In genomic region chr1:87035532-87036161, GRCm38 (mm10) we compare ENCODE assay signal across 9 mouse cellular contexts. TPM values are rescaled to one million over a fixed set of nuclear protein-coding genes. Genes with fewer than 3 reads are reported as not detected.
DNase-seq lines count a peak whose midpoint lies in the region; ATAC-seq lines count a peak whose summit lies in the region.
"Had no signal": no experiment of that assay in that cellular context is flagged by ENCODE, and none has a peak within 500 bp of the region (broad histone marks: within the 10 kb centered on the region; RNA-seq: fewer than 3 reads in every experiment).

No protein-coding gene starts in this region.

- H3K9me3 ChIP-seq in forebrain, embryonic 13.5 days (replicated peaks), result no peaks in the 10 kb centered on the region
- H3K9me3 ChIP-seq in hindbrain, embryonic 10.5 days, result no peaks in the 10 kb centered on the region
- no peaks in the 10 kb centered on the region for H3K9me3 ChIP-seq in limb, embryonic 12.5 days
- H3K9me3 ChIP-seq in midbrain, embryonic 14.5 days (ENCODE audit: control insufficient read depth, low read length), result no peaks in the 10 kb centered on the region

- H3K9ac ChIP-seq in forebrain, embryonic 13.5 days, result peak overlapping the region; percentile 30; the same call in 1 of the 2 replicates
- H3K9ac ChIP-seq in limb, embryonic 12.5 days (replicated peaks), result no peak overlapping the region; the same call in 1 of the 2 replicates
- no peak overlapping the region for H3K9ac ChIP-seq in midbrain, embryonic 14.5 days (replicated peaks; ENCODE audit: low read length)

- H3K27ac ChIP-seq in forebrain, embryonic 13.5 days, result peak overlapping the region; percentile 79
- H3K27ac ChIP-seq in hindbrain, embryonic 10.5 days, result peak overlapping the region; percentile 87
- peak overlapping the region; percentile 96 for H3K27ac ChIP-seq in limb, embryonic 12.5 days
- H3K27ac ChIP-seq in midbrain, embryonic 14.5 days (replicated peaks; ENCODE audit: low read depth, low read length), result peak overlapping the region; percentile 61

- H3K27me3 ChIP-seq in forebrain, embryonic 13.5 days, result no peaks in the 10 kb centered on the region
- no peaks in the 10 kb centered on the region for H3K27me3 ChIP-seq in hindbrain, embryonic 10.5 days (ENCODE audit: insufficient read depth, poor library complexity, severe bottlenecking)
- no peaks in the 10 kb centered on the region for H3K27me3 ChIP-seq in limb, embryonic 12.5 days
- H3K27me3 ChIP-seq in midbrain, embryonic 14.5 days (ENCODE audit: control insufficient read depth, insufficient read depth, low read length), result no peaks in the 10 kb centered on the region

- H3K4me1 ChIP-seq in forebrain, embryonic 13.5 days, result peaks cover 20% of the 10 kb centered on the region
- peaks cover 42% of the 10 kb centered on the region for H3K4me1 ChIP-seq in hindbrain, embryonic 10.5 days (replicated peaks)
- peaks cover 41% of the 10 kb centered on the region for H3K4me1 ChIP-seq in limb, embryonic 12.5 days (replicated peaks)
- H3K4me1 ChIP-seq in midbrain, embryonic 14.5 days (ENCODE audit: control insufficient read depth, insufficient read depth, low read length), result peaks cover 13% of the 10 kb centered on the region; the same call in 1 of the 2 replicates

- H3K4me2 ChIP-seq in forebrain, embryonic 13.5 days, result no peak overlapping the region
- H3K4me2 ChIP-seq in limb, embryonic 12.5 days, result no peak overlapping the region
- H3K4me2 ChIP-seq in midbrain, embryonic 14.5 days (ENCODE audit: low read length), result no peak overlapping the region

- WGBS in forebrain, embryonic 13.5 days, result 3% methylated on average over 4 of the region's 4 CpGs
- 9% methylated on average over 4 of the region's 4 CpGs for WGBS in hindbrain, embryonic 10.5 days
- WGBS in limb, embryonic 12.5 days, result 3% methylated on average over 4 of the region's 4 CpGs
- WGBS in midbrain, embryonic 14.5 days, result 8% methylated on average over 4 of the region's 4 CpGs

- no peaks in the 10 kb centered on the region for H3K36me3 ChIP-seq in forebrain, embryonic 13.5 days (ENCODE audit: poor library complexity, severe bottlenecking)
- no peaks in the 10 kb centered on the region for H3K36me3 ChIP-seq in hindbrain, embryonic 10.5 days
- H3K36me3 ChIP-seq in limb, embryonic 12.5 days, result no peaks in the 10 kb centered on the region
- H3K36me3 ChIP-seq in midbrain, embryonic 14.5 days (ENCODE audit: control insufficient read depth, insufficient read depth, low read length), result no peaks in the 10 kb centered on the region

- ATAC-seq in forebrain, embryonic 13.5 days, result peak; percentile 73
- peak; percentile 94 for ATAC-seq in limb, embryonic 12.5 days (ENCODE audit: insufficient number of reproducible peaks, insufficient read depth, low FRiP score, low TSS enrichment, low read depth)
- peak; percentile 55 for ATAC-seq in midbrain, embryonic 14.5 days (ENCODE audit: low FRiP score, low TSS enrichment)

- H3K4me3 ChIP-seq in forebrain, embryonic 13.5 days, result no peak overlapping the region
- H3K4me3 ChIP-seq in hindbrain, embryonic 10.5 days, result no peak overlapping the region
- no peak overlapping the region for H3K4me3 ChIP-seq in limb, embryonic 12.5 days (replicated peaks)
- no peak overlapping the region for H3K4me3 ChIP-seq in midbrain, embryonic 14.5 days (replicated peaks; ENCODE audit: low read depth, low read length)

- peak; percentile 12 for DNase-seq in left cerebral cortex, adult 11 months (ENCODE audit: low spot score)
- no peak for DNase-seq in left cerebral cortex, adult 8-10 months (ENCODE audit: low spot score in 2 of 2)
- peak; percentile 69 for DNase-seq in hindbrain, embryonic 10.5 days (ENCODE audit: low spot score)
- DNase-seq in midbrain, embryonic 14.5 days, result peak; percentile 62
- DNase-seq in cerebellum, postnatal 36 days, result no peak
- DNase-seq in thymus, postnatal 36 days, result no peak

RNA-seq across cellular contexts. Expression of gene Alppl2, which starts 54.1 kb away (rescaled TPM):
- not detected for total RNA-seq in left cerebral cortex, adult 8-10 months (2022)
- not detected in 2 replicates for polyA plus RNA-seq in forebrain, embryonic 13.5 days (2015; fragmentation: Nextera tagmentation; extraction: Ambion mirVana)
- polyA plus RNA-seq in hindbrain, embryonic 10.5 days (2016; fragmentation: Nextera tagmentation; extraction: Ambion mirVana), result not detected in 2 replicates
- polyA plus RNA-seq in limb, embryonic 12.5 days (2016; fragmentation: Nextera tagmentation; extraction: Ambion mirVana), result not detected in 2 replicates
- not detected in 2 replicates for polyA plus RNA-seq in midbrain, embryonic 14.5 days (2014; fragmentation: Nextera tagmentation; extraction: Ambion mirVana)
- total RNA-seq: left cerebral cortex, postnatal 14 days had no signal

Comparison
In these comparisons a context has a peak if more than half of its experiments do, and no peak if none do; other contexts are left out.
1. DNase-seq: peak in left cerebral cortex, adult 11 months (single experiment), hindbrain, embryonic 10.5 days (single experiment) and midbrain, embryonic 14.5 days (single experiment); none in left cerebral cortex, adult 8-10 months (0 of 2), cerebellum, postnatal 36 days (0 of 2) and thymus, postnatal 36 days (0 of 2).
2. Peak in every context shown above with its lines, with median percentiles within 50 percentile points of each other: ATAC-seq and H3K27ac ChIP-seq.